Mouse (Mus musculus) E14TG2a.4 (cell line): ENCODE results near the gene Nhs.

Source experiments
- CTCF ChIP-seq: conservative IDR thresholded peaks from 2 replicates; pipeline ENCODE4 v1.5.1; 2014; ENCODE audit warnings: low read length
- NANOG ChIP-seq: IDR thresholded peaks from 2 replicates; pipeline ENCODE4 v1.6.1; 2014; ENCODE audit warnings: borderline replicate concordance, low read length, mixed read lengths
- POU5F1 ChIP-seq: IDR thresholded peaks from 2 replicates; pipeline ENCODE4 v1.6.1; 2014; ENCODE audit warnings: low read length, borderline replicate concordance

GRCm38 (mm10) chrX:161894442-161894841 is 265.1 kb downstream of the Nhs start:
- TF ChIP-seq CTCF (no peak), POU5F1 (no peak), NANOG (no peak)
